Mouse (Mus musculus) adrenal gland, postnatal 10 days (tissue): ENCODE data around the gene Tbxas1. TPM values are rescaled to one million over a fixed set of nuclear protein-coding genes. Genes with fewer than 3 reads are reported as not detected.

ENCODE experiments used
- DNase-seq: peaks from one replicate; pipeline ENCODE4 v3.0.0; 2021; ENCODE audit warnings: mixed read lengths
- total RNA-seq, 2 experiments: library from RNA; stranded (reverse); gene quantifications; 2 replicates each; pipeline ENCODE4 v1.2.3; 2021

Tbxas1 gene
- total RNA-seq, 2 experiments from 2014 or later, result 3.1 to 3.7 TPM

DNA sequence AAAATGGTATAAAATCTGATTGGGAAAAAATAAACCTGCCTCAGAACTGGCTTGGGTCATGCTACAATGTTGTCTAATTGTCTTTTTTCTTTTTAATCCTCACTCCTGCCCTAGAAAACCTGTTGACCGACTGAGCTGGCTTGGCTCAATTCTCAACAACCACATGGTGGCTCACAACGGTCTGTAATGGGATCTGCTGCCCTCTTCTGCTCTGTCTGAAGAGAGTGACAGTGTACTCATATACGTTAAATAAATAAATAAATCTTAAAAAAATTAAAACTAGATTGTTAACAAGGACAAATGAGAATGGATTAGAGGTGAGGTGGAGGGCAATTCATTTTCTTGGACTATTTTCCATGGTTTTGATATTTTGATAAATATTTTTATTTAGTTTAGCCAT lies 245.5 kb downstream of the Tbxas1 start:
- DNase-seq, result no peak

GRCm38 (mm10) chr6:39124719-39125118 lies 249.5 kb downstream of the Tbxas1 start:
- no peak for DNase-seq

DNA sequence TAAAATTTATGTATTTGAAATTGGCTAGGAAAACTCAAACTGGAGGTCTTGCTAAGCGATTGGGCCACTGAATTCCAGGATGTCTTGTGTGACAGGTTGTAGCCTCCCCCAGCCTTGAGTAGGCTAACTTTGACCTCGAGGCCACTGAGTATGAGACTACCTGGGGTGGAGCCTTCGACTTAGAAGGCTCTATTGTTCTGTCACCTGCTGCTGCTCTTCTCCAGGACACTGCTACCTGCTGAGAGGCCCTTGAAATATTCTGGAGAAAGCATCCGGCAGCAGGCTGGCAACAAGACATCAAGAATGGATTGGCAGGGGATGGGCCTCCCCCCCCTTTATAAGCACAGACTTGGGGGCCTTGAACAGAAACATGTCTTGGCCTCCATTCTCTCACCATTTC lies 256.3 kb downstream of the Tbxas1 start:
- DNase-seq, result no peak

DNA sequence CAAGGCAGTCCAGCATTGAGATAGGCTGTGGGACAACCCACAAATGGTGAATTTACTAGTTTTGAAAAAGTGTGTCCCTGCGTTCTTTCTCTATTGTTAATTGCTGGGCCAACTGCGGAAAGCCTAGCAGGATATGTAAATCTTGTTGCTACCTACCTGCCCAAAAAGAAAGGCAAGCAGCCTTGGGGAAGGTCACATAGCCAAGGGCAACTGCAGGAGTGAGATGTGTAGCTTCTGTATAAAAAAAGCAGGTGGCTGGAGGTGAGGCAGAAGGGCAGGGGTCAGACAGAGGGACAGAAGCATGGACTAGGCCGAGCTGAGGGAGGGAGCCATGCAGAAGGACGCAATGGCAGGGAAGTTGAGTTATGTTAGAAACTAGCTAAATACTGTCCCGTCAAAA lies 257.4 kb downstream of the Tbxas1 start:
- DNase-seq, result no peak

Other genes starting within 250 kb of the Tbxas1 start
- gene Klrg2, start 238.2 kb upstream of the Tbxas1 start, total RNA-seq, result under 1 TPM; 0.42 to 0.96 TPM
- gene Clec2l, start 212.3 kb upstream of the Tbxas1 start, total RNA-seq, result 1 to 10 TPM; 3.2 to 4.2 TPM
- 10 to 100 TPM; 72.8 to 88.4 TPM for gene Hipk2, start 761 bp downstream of the Tbxas1 start, total RNA-seq
- gene Parp12, start 242.9 kb downstream of the Tbxas1 start, total RNA-seq, result 10 to 100 TPM; 14.7 to 18.7 TPM